Mouse (Mus musculus) embryo, embryonic 10 days (tissue): ENCODE measurements around the gene Ptk7.
A peak's percentile ranks its signal among the peaks of the same experiment; 100 is the strongest.

Experiments
- DNase-seq: peaks from one replicate; pipeline ENCODE4 v3.0.0-alpha.2; 2015; ENCODE audit warnings: low spot score

The Ptk7 gene

DNA sequence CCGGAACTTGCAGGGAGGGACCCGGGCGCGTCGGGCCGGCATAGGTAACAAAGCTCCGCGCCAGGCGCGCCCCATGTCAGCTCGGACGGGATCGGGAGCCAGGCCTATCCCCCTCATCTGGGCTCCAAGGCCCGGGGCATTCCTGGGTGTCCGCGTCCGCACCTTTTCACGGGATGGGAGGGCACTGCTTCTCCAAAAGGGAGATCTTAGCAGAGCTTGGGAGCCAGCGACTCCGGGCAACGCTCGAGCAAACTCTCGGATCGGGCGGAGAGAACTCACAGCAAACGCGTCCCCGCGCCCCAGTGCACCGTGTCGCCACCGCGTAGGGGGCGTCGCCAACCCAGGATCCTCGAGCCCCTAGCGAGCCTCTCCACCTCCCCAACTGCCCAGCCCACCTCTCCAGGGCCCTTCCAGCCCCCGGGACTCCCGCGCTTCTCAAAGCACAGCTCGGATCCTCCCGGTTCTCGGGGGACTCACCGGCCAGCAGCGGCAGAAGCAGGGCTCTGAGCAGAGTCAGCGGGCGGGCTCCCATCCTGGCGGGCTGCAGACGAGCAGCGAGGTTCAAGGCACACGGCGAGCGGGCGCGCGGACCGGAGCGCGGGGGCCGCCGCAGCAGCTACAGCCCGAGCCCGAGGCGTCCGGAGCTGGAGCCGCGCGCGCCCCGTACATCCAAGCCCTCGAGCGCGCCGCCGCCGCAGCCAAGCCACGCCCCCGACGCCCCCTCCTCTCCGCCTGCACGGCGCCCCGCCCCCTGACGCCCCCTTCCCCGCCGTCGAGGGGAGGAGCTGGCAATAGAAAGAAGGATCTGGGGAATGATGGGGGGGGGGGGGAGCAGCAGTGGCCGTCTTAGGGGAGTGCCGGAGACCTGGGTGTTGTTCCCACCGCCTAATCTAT is at the start of gene Ptk7:
Gene Ptk7 (minus strand): TSS at position 714 of the 894 bp plus-strand sequence.
- DNase-seq, result peak; percentile 94

- DNase-seq, result no peak
Measured at GRCm38 (mm10) chr17:46678911-46679310, 49.6 kb upstream of the Ptk7 start.

- no peak for DNase-seq
Measured at GRCm38 (mm10) chr17:46678416-46678815, 49.1 kb upstream of the Ptk7 start, which contains the start of gene Mea1. Mea1 (plus strand) TSS chr17:46678793.

- DNase-seq, result no peak
Measured at GRCm38 (mm10) chr17:46674530-46675283, 45.4 kb upstream of the Ptk7 start.

DNA sequence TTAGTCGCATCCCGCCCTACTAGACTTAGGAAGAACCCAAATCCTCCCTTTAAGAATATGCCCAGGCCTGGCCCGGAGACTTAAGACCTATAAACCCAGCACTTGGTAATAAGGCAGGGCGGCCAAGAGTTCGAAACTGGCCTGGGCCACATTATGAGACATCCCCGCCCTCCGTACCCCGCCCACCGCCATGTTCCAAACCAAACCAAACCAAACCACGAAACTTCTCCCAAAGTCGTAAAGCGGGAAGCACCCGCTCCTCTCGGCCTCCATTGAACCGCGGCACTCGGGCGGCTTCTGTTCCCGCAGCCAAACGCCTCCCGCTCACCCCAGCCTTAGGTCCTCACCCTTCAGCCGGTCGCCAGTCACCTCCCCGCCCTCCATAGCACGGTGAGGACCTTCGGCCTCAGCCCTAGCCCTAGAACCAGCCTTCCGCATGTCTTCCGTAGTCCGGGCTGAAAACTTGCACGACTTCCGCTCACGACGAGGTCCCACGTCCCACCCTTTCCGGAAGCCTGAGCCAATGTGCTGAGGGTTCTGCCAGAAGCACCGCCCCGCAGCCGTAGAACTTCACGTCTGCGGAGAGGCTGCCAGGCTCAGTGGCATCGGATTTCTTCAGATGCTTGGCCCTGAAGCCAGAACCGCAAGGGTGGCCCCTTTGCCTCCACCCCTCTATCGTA is 44.7 kb upstream of the Ptk7 start, which contains the start of gene Rrp36:
Gene Rrp36 (minus strand): TSS at position 503 of the 680 bp plus-strand sequence.
- peak; percentile 97 for DNase-seq

GRCm38 (mm10) chr17:46669911-46670310 is 40.6 kb upstream of the Ptk7 start:
- no peak for DNase-seq

GRCm38 (mm10) chr17:46667712-46668111 is 38.4 kb upstream of the Ptk7 start:
- DNase-seq, result no peak

- no peak for DNase-seq
Measured at GRCm38 (mm10) chr17:46662730-46663129, 33.4 kb upstream of the Ptk7 start.

DNA sequence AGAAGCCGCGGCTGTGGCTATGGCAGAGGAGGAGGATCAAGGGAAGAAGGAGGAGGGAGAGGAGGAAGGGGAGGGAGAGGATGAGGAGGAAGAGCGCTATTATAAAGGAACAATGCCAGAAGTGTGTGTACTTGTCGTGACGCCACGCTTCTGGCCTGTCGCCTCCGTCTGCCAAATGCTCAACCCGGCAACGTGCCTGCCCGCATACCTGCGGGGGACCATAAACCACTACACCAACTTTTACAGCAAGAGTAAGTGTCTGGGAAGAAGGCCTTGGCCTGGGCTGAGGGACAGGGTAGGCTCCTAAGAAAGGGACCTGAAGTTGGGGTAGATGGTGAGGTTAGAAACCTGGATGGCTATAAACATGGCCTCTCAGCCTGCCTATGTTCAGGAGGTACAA is 32.7 kb upstream of the Ptk7 start:
- DNase-seq, result no peak

DNA sequence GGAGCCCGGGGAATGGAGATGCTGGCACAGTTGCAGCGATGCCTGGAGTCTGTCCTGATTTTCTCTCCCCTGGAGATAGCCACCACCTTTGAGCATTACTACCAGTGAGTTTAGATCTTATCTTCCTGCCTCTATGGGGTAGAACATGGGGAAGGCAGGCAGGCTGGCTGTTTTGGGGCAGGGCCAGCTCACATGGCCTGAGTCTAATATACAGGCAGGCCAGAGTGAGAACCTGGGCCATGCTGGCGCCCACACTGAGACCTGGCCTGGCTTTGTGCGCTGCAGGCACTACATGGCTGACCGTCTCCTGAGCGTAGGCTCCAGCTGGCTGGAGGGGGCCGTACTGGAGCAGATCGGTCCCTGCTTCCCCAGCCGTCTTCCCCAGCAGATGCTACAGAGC is 32.0 kb upstream of the Ptk7 start:
- no peak for DNase-seq

- no peak for DNase-seq
Measured at GRCm38 (mm10) chr17:46656054-46656453, 26.8 kb upstream of the Ptk7 start.

DNA sequence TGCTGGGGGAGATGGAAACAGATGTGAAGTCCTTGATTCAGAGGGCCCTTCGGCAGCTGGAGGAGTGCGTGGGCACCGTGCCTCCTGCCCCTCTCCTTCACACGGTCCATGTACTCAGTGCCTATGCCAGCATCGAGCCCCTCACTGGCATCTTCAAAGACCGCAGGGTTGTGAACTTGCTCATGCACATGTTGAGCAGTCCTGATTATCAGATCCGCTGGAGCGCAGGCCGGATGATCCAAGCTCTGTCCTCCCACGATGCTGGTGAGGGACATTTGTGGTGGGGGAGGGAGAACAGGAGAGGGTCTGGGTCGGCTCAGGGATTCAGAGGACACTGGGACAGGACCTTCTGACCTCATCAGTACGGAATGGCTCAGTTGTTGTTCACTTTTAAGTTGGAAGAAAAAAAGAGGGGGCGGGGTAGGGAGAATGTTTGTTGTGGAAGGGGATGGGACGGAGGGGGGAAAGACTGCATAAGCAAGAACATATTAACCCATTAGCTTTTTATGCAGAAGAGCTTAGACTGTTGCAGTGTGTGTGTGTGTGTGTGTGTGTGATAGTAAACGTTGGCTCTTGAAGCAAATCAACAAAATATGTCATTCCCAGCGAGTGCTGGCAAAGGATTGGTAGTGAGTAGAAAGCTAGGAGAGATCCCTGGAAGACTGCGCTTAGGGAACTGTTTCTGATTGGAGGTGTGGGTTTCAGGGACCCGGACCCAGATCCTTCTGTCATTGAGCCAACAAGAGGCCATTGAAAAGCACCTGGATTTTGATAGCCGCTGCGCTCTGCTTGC is 22.6 kb upstream of the Ptk7 start:
- DNase-seq, result no peak

- no peak for DNase-seq
Measured at GRCm38 (mm10) chr17:46651292-46651691, 22.0 kb upstream of the Ptk7 start.

DNA sequence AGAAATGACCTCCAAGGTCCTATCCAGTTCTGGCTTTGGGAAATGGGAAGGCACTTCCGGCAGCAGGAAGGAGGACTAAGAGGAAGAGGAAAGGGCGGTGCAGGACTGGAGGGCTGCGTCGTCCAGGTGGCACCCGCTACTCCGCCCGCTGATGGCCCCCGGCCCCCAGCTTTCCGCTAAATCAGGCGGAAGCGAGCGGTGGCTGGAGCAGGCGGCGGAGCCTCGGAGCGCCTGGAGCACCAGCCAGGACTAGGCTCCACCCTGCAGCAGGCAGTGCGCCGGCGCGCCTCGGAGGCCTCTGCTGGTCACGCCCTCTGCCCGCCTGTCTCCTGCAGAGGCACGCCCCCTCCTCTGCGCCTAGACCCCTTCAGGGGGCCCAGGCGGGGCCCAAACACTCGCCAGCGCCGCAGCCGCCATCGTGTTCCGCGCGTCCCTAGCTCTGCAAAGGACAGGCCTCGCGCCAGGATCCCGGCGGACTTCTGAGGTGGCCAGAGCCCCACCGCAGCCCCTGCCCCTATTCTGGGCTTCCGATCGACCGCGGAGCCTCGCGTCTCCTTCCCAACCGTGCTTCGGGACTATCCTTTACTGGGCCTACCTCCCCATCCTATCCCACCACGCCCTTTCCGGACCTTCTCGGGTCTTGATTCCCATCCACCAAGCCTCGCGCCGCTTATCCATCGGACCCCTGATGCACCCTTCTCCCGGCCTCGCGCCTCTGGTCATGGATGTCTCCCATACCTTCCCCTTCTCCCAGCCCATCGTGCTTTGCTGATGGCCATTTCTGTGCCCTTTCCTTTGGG is 21.1 kb upstream of the Ptk7 start, which contains the start of gene Cul7:
Gene Cul7 (plus strand): TSS at position 106 of the 800 bp plus-strand sequence.
- peak; percentile 97 for DNase-seq

- DNase-seq, result no peak
Measured at GRCm38 (mm10) chr17:46649811-46650210, 20.5 kb upstream of the Ptk7 start.

DNA sequence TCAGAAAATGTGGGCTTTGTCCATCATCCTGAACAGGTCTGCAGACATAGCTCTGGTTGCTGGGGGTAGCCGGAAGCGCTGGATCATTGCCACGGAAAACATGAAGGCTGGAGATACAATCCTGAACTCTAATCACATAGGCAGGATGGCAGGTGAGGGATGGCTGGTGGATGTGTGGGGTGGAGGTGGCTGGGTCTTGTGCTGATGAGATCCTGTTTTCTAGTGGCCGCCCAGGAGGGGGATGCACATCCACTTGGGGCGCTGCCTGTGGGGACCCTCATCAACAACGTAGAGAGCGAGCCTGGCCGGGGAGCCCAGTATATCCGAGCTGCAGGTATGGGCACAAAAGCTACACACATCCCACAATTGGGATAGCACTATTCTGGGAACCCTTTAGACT is 19.1 kb upstream of the Ptk7 start:
- DNase-seq, result no peak

- DNase-seq, result no peak
Measured at GRCm38 (mm10) chr17:46647279-46647678, 18.0 kb upstream of the Ptk7 start.

DNA sequence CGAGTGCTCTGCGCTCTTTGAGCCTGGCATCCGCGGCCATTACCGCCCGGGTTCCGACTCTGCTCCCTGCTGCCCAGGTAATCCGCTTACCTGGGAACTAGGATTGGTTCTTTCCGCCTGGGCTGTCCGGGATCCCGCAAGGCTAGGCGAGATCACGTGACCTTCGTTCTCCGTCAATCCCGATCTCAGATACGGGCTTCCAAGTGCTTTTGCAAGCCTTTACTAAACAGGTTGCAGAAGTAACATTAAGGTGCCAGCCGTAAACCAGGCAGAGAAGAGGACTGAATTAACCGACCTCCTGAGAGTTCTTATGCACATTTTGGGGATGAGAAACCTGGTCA is 17.0 kb upstream of the Ptk7 start:
- no peak for DNase-seq

GRCm38 (mm10) chr17:46645561-46646321 is 16.4 kb upstream of the Ptk7 start, which contains the start of the genes Klc4 and Mrpl2:
Klc4 (minus strand) TSS chr17:46646022.
Mrpl2 (plus strand) TSS chr17:46646229.
- DNase-seq, result peak; percentile 98
